ENCODE assay signal across 20 mouse cellular contexts in the genomic region with DNA sequence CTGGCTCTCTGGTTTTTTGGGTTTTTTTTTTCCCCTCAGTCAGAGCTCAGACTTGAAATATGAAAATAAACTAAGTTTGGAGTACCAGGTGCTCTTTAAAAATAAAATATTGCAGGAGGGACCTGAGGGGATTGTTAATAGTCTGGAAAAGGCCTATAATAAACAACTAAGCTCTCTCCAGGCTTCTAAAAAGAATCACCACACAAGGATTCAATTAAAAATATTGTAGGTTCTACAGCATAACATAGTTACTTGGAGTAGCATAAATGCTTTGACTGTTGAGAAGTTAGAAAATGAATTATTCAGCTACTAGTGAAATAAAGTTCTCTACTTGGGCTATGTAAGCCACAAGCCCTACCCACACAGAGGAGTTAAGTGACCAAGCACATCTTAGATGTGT. TPM values are rescaled to one million over a fixed set of nuclear protein-coding genes. Genes with fewer than 3 reads are reported as not detected.
"Had no signal": no experiment of that assay in that cellular context is flagged by ENCODE, and none has a peak within 500 bp of the region (broad histone marks: within the 10 kb centered on the region; RNA-seq: fewer than 3 reads in every experiment).

No protein-coding gene starts in this region.

- H3K4me2 ChIP-seq: lung, embryonic 15.5 days; midbrain, embryonic 11.5 days; midbrain, embryonic 13.5 days; midbrain, embryonic 15.5 days; neural tube, embryonic 12.5 days; stomach, embryonic 15.5 days had no signal

- ATAC-seq: lung, postnatal 0 days; midbrain, embryonic 13.5 days; midbrain, embryonic 15.5 days had no signal

- DNase-seq: lung, adult 18-20 months; lung, postnatal 14 days; lung, postnatal 36 days; right cerebral cortex, postnatal 14 days; thymus, adult 2 months; thymus, postnatal 25 days; thymus, postnatal 4 days had no signal

- H3K9me3 ChIP-seq: lung, embryonic 15.5 days; megakaryocyte, embryonic 14.5 days; midbrain, embryonic 13.5 days; midbrain, embryonic 15.5 days; neural tube, embryonic 12.5 days; stomach, embryonic 15.5 days had no signal

- H3K9ac ChIP-seq: lung, embryonic 15.5 days; midbrain, embryonic 13.5 days; midbrain, embryonic 15.5 days; neural tube, embryonic 12.5 days; stomach, embryonic 15.5 days had no signal

- H3K27ac ChIP-seq: lung, embryonic 15.5 days; macrophage; midbrain, embryonic 13.5 days; midbrain, embryonic 15.5 days; neural tube, embryonic 12.5 days; stomach, embryonic 15.5 days; stomach, postnatal 0 days had no signal

- H3K27me3 ChIP-seq: lung, embryonic 15.5 days; megakaryocyte, embryonic 14.5 days; midbrain, embryonic 13.5 days; midbrain, embryonic 15.5 days; neural tube, embryonic 12.5 days; stomach, embryonic 15.5 days had no signal

- H3K36me3 ChIP-seq: lung, embryonic 15.5 days; midbrain, embryonic 13.5 days; midbrain, embryonic 15.5 days; neural tube, embryonic 12.5 days; stomach, embryonic 15.5 days had no signal

- H3K4me3 ChIP-seq: lung, embryonic 15.5 days; megakaryocyte, embryonic 14.5 days; midbrain, embryonic 13.5 days; midbrain, embryonic 15.5 days; neural tube, embryonic 12.5 days; stomach, embryonic 15.5 days had no signal

- H3K4me1 ChIP-seq: lung, embryonic 15.5 days; megakaryocyte, embryonic 14.5 days; midbrain, embryonic 13.5 days; midbrain, embryonic 15.5 days; neural tube, embryonic 12.5 days; stomach, embryonic 15.5 days had no signal

RNA-seq across cellular contexts. Expression of a gene that starts 17.9 kb away (rescaled TPM):
- total RNA-seq: megakaryocyte progenitor cell, adult 5-6 weeks; monocyte, adult 5-6 weeks; neutrophil, adult 5-6 weeks had no signal
- polyA plus RNA-seq: macrophage had no signal
